Mouse (Mus musculus) spleen, adult 2 months (tissue): ENCODE measurements at regions not wholly inside any gene's neighbourhood (a gene's known extent, or its start where the extent isn't known, plus 50 kb on each side); places are given as distances from the start of the nearest gene placed in this dataset.

ENCODE experiments used
- CTCF ChIP-seq: fragments of 200-500 bp; IDR thresholded peaks from 2 replicates; pipeline ENCODE4 v1.5.1; 2011; ENCODE audit warnings: mild to moderate bottlenecking, inconsistent platforms; ENCODE audit not compliant: insufficient read depth, insufficient read length, insufficient replicate concordance; ENCODE audit errors: extremely low read depth
- POLR2A ChIP-seq: fragments of 200-500 bp; IDR thresholded peaks from 2 replicates; pipeline ENCODE4 v1.6.1; 2011; ENCODE audit warnings: low read depth, low read length, inconsistent platforms

DNA sequence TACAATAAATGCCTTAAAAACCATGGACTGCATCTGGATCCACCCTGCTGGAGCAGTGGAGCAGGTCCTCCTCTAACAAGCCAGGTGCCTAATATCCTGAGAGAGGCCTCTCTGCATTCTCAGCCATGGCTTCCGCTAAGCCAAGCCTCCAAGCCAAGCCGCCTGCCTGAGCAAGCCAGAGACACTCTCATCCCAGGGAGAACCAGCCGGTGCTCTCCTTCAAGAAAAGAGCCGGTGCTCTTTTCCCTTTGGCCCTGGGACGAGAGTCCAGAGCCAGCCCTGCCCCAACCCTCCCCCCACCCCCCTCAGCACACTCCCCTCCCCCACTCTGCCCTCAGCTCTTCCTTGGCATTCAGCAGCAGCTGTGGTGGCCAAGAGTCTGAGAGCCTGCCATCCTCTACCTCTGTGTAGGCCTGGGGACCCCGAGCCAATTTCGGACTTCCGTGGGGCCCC is 56.3 kb upstream of the Cep85l start:
- TF ChIP-seq CTCF (no peak), POLR2A (no peak)
